In the genomic region with DNA sequence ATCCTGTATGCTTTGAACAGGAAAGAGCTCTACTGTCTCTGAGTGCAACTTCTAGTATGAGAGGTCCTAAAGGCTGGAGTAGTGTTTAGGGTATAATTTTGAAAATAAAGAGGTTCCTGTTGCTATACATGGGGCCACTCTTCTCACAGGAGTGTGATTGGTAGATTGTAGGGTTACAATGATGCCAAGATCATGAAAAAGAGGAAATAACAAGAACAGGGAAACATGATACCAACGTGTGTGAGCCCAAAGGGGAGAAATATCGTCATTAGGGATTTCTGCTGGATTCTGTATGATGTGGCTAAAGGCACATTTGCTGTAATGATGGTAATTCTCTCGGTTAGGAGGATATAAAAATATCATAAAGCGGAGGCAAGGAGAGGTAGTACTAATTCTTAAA, we compare ENCODE assay signal across 23 mouse cellular contexts. TPM values are rescaled to one million over a fixed set of nuclear protein-coding genes. Genes with fewer than 3 reads are reported as not detected.
"Had no signal": no experiment of that assay in that cellular context is flagged by ENCODE, and none has a peak within 500 bp of the region (broad histone marks: within the 10 kb centered on the region; RNA-seq: fewer than 3 reads in every experiment).

No protein-coding gene starts in this region.

- H3K4me1 ChIP-seq: limb, embryonic 15.5 days had no signal

- H3K9ac ChIP-seq: limb, embryonic 15.5 days had no signal

- H3K27ac ChIP-seq: layer of hippocampus, adult 2 months; limb, embryonic 15.5 days; stomach, postnatal 0 days had no signal

- H3K4me3 ChIP-seq: layer of hippocampus, adult 2 months; limb, embryonic 15.5 days had no signal

- H3K9me3 ChIP-seq: limb, embryonic 15.5 days had no signal

- DNase-seq: kidney, adult 18-20 months; kidney, adult 9 months; kidney, postnatal 14 days; layer of hippocampus, adult 9-11 months; lung, adult 2 months; lung, postnatal 14 days; lung, postnatal 4 days; midbrain, embryonic 14.5 days; thymus, adult 2 months; thymus, postnatal 14 days; thymus, postnatal 4 days had no signal

- H3K4me2 ChIP-seq: limb, embryonic 15.5 days; midbrain, embryonic 11.5 days had no signal

- ATAC-seq: inflammation-experienced regulatory T-cells, adult 6 months; intestine, embryonic 16.5 days had no signal

- H3K27me3 ChIP-seq: limb, embryonic 15.5 days had no signal

RNA-seq across cellular contexts. Expression of gene Gucy2g, which starts 45.0 kb away (rescaled TPM):
- total RNA-seq: megakaryocyte progenitor cell, adult 5-6 weeks; megakaryocyte-erythroid progenitor cell, adult 5-6 weeks; midbrain, postnatal 0 days had no signal
- polyA plus RNA-seq: limb, embryonic 11.5 days; midbrain, embryonic 11.5 days; midbrain, postnatal 0 days; neural tube, embryonic 11.5 days; stomach, embryonic 14.5 days had no signal
